Mouse (Mus musculus): ENCODE data around the gene Dck.
"Not testable (repeated sequence)": the region's sequence is repeated elsewhere in the genome, so short reads cannot be mapped to it uniquely, and the experiment has no call there.

The Dck gene

DNA sequence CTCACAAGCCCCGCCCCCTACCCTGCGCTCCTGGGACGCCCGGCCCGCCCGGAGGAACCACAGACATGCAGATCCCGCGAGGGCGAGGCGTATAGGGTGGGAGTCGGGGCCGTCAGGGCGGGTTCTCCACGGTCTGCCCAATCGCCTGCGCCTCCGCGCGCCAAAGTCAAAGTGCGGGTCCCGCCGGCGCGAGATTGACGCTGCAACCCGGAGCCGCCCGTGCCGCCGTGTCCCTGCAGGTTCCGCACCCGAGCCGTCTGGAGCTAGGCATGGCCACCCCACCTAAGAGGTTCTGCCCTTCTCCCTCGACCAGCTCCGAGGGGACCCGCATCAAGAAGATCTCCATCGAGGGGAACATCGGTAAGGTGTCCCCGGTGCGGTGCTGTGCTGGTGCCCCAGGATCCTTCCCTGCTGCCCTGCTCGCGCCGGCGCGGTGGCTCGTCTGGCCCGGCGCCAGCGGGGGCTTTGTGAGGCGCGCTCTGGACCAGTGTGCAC, at the start of gene Dck:
Gene Dck, plus strand, starts transcription at position 10 of the 495 bp plus-strand sequence.
- DNase-seq, result peak; percentile 99

DNA sequence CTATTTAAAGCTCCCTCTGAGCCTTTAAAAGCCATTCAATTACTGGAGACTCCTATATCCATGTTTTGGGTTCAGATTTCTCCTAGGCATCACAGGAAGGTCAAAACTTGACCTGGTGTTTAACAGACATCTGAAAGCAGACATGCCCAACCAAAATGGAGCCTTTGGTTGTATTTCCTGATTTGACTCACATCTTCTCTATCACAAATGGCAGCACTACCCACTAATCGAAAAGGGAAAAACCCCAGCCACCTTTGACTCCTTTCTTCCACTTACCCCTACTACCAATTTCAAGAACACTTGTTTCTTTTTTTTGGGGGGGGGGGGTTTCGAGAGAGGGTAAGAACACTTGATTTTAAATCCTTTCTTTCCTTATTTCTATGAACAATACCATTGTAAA, 47.8 kb upstream of the Dck start:
- no peak for DNase-seq

DNA sequence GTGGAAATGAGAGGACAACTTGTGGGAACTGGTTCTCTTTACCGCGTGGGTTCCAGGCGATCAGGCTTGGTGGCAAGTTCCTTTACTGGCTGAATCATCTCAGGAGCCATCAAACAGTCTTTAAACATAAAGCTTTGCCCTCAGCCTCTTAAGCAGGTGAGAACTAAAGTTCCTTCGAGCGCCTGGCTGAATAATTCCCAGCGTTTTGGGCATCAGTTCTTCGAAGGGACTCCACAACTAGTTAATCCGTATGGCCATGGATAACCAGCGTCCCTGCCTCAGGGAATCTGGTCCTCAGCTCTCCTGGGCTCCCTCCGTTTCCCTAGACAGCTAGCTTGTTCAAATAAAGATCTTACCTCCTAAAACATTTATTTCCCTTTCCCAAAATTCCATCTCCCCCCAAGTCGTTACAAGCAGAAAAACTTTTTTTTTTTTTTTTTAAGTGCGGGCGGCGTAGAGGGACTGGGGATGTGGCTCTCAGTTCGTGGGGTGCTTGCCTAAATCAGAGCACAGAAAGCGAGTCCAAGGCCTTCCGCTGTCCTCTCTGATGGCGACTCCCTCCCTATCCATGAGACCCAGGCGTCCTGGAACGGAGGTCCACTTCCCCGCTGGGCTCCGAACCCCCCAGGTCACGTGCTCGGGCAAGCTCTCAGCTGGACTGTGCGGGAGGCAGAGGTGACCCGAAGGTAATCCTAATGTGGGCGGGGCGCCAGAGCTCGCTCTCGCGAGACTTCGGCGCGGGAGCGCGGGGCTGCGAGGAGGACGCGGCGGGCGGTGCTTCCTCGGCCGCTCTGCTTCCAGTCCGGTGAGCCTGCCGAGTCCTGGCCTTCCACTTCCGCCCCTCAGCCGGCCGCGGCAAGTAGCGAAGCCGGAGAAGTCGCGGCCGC, 44.4 kb upstream of the Dck start, which contains the start of gene Mob1b:
Gene Mob1b, plus strand, starts transcription at position 740 of the 887 bp plus-strand sequence.
- DNase-seq, result peak; percentile 97

DNA sequence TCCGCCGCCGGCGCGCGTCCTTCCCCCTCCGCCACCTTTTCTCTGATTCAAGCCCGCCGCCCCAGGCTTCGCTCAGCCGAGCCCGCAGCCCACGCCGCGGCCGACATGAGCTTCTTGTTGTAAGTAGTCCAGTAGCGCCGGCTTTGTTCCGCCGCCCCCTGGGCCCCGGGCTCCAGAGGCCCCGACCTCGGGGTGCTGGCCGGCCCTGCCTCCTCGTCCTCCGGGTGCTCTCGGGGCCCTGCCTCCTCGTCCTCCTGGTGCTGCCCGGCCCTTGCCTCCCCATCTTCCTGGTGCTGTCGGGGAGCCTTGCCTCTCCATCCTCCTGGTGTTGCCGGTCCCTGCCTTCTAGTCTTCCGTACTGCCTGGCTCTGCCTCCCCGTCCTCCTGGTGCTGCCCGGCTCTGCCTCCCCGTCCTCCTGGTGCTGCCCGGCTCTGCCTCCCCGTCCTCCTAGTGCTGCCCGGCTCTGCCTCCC, 43.8 kb upstream of the Dck start:
- DNase-seq, result no peak

DNA sequence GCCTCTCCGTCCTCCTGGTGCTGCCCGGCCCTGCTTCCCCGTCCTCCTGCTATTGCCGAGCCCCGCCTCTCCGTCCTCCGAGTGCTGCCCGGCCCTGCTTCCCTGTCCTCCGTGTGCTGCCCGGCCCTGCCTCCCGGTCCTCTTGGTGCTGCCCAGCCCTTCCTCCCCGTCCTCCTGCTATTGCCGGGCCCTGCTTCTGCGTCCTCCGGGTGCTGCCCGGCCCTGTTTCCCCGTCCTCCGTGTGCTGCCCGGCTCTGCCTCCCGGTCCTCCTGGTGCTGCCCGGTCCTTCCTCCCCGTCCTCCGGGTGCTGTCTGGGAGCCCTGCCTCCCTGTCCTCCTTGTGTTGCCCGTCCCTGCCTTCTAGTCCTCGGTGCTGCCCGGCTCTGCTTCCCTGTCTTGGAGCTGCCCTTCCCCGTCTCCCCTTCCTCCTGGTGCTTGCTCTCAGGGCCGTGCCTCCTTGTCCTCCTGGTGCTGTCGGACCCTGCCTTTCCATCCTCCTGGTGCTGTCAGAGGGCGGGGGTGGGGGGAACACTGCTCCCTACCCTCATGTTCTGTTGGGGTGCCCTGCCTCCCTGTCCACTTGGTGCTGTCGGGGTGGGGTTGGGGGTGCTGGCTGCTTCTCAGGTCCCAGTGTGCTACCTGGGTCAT, 43.1 kb upstream of the Dck start:
- DNase-seq, result peak; percentile 44

DNA sequence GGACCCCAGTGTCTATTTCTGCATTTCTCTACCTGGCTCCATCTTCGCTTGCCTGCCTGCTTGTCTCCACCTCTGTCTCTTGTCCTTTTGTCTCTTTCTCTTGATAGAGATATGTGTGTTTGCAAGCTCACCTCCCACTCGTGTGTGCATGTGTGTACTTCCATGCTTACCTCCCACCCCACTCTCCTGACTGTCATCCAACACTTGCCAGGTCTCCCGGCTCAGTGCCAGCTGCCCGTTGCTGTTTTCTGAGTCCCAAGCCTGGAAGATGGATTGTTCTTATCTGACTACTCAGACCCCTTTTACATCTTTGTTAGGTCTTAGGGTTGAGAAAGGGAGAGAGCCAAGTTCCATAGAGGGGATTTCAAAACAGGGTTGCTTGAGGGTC, 42.6 kb upstream of the Dck start:
- DNase-seq, result peak; percentile 7

DNA sequence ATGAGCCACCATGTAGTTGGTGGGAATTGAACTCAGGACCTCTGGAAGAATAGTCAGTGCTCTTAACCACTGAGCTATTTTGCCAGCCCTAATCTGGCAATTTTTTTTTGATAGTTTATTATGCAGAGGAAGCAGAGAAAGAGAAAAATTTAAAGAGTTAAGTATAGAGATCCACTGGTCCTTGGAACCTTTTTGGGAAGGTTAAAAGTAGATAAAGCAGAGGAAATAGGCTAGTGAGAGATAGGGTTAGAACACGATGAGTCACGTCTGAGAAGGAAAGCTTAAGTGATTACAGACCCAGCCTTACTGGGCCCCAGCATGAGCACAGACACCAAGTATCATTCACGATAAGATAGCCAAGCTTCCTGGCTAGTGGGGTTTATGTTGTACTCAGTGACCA, 40.8 kb upstream of the Dck start:
- DNase-seq, result no peak

DNA sequence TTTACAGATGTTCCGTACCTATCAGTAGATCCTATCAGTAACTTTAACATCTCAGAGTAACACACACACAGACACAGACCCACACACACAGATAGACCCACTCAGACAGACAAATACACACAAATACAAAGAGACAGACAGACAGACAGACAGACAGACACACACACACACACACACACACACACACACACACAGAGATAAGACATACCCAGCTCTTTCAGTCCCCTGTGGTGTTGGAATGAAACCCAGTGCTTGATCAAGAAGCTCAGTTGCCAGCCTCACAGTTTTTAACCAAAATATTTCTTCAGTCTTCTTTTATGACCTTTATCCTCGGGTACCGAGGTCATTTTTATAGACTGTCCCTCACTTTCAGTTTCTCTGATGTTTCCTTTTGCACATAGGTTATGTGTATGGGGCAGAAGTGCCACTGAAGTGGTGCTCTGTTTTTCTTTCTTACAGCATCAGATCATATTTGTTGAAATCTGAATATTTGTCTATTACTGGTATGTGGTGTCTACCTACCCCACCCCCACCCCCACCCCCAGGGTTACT, 37.1 kb upstream of the Dck start:
- no peak for DNase-seq

DNA sequence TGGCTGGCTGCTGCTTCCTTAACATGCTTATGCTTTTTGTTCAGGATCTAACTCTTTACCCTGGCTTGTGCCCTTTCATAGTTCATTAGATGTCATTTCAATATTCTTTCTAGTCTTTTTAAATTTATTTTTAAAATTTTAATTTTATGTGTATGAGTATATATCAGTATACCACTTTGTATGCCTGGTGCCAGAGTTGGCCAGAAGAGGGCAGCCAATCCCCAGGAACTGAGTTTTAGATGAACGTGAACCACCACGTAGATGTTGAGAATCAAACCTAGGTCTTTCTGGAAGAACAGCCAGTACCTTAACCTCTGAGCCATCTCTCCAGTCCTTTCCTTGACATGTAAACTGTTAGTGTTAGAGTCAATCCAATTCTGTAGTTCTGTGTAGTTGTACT, 30.0 kb upstream of the Dck start:
- DNase-seq, result peak; percentile 17

DNA sequence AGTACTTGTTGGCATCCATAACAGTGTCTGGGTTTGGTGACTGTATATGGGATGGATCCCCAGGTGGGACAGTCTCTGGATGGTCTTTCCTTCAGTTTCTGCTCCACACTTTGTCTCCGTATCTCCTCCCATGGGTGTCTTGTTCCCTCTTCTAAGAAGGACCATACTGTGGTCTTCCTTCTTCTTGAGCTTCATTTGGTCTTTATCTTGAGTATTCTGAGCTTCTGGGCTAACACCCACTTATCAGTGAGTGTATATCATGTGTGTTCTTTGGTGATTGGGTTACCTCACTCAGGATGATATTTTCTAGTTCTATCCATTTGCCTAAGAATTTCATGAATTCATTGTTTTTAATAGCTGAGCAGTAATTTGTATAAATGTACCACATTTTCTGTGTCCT, 23.7 kb upstream of the Dck start:
- DNase-seq, result not testable (repeated sequence)

DNA sequence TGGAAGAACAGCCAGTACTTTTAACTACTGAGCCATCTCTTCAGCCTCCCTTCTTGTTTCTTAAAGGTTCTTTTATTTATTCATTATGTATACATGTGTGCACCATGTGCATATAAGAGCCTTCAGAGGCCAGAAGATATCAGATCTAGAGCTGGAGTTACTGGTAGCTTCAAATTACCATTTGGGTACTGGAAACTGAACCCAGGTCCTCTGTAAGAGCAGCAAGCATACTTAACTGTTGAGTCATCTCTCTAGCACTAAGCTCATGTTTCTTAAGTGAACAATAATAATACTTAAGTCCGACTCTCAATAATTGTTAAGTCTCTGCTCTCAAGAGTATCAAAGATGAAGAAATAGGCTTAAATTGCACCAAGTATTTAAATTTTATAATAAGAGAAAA, 17.0 kb upstream of the Dck start:
- no peak for DNase-seq

DNA sequence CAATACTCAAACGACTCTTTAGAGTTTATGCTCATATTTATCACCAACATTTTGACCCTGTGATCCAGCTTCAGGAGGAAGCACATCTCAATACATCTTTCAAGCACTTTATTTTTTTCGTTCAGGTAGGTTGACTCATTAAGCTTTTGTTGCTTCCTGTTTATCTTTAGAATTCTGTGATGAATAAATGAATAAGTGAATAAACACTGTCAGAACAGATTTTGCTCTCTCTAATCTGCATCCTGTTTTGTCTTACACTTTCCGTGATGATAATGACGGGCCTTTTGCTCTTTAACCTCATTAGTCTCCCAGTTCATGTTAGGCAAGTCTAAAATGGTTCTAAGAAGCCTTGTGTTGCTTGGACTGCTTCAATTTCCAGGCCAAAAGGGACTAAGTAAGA, 11.6 kb upstream of the Dck start:
- no peak for DNase-seq

DNA sequence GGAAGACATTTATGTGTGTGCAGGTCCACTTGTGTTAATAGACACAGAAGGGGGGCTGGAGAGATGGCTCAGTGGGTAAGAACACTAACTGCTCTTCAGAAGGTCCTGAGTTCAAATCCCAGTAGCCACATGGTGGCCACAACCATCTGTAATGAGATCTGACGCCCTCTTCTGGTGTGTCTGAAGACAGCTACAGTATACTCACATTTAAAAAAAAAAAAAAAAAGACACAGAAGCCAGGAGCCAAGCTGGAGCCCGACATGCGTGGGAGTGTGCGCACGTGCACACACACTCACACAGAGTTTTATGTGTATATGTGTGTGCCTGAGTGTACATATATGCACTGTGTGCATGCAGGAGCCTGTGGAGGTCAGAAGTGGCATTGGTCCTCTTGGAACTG, 2.2 kb upstream of the Dck start:
- DNase-seq, result no peak

DNA sequence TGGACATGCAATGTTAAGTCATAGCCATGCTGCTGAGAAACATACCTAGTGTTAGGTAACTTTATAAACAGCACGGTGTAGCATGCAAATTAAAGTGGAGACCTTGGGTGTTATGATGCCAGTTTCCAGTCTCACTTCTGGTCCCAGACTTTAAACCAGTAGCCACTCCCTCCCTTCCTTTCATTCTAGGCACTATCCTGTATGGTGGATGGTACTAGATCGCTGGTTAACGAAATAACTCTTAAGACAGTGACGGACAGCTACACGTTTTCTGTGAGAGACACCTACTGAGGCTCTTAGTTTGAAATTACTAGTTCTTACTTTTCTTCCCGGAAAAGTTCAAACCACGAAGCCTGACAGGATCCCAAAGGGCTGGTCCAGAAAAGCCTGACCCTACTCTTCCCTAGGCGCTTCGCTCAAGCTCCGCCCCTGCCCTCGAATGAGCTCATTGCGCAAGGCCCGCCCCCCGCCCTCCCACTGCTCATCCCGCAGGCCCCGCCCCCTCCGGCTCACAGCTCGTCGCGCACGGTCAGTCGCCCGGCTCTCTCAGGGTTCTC, 288 bp upstream of the Dck start:
- no peak for DNase-seq

DNA sequence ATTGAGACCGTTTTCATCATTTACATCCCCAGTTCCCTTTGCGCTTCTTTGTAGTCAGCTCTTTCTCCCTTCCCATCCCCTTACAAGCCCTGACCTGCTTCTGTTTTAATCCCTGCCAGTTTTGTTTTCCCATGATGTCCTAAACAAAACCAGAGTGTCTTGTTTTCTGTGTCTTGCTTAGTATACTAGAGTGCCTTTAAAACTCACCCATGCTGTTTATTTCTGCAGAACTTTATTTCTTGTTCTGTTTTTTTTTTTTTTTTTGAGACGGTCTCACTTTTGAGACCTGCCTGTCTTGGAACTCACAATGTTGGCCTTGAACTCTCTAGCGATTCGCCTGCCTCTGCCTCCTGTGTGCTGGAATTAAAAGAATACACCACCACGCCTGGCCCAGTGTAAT, 791 bp downstream of the Dck start:
- DNase-seq, result no peak

DNA sequence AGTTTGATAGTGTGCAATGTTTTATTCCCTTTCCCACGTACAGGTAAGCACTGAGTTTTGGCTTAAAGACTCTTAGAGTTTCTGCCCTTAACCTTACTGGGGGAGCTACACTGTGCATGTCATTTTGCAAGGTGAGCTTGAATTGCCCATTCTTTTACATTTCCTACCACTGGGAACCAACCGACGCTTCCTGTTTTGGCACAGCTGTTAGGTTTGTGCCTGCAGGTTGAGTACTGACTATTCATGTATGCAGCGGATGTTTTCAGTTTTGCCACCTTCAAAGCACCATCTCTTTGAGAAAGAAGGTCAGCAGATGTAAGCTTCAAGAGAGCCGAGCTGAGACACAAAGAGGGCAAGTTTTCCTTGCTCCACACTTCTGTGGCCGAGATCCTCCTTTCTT, 1.3 kb downstream of the Dck start:
- no peak for DNase-seq

DNA sequence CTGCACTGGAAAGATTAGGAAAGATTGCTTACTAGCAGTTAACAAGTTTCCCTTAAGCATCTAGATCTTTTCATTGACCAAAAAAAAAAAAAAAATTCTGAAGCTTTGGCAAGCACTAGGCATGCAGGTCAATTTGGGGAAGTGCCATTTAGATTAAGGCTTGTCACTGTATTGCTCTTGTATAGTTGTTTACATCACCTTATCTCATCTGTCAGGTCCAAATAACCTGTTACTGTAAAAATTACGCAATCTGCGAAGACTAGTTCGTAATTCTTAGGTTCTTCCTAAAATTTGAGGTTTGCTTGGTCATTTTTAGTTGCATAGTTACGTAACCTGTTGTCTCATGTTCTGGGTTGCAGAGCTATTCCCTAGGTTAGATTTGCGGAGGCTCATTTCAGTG, 2.1 kb downstream of the Dck start:
- no peak for DNase-seq

DNA sequence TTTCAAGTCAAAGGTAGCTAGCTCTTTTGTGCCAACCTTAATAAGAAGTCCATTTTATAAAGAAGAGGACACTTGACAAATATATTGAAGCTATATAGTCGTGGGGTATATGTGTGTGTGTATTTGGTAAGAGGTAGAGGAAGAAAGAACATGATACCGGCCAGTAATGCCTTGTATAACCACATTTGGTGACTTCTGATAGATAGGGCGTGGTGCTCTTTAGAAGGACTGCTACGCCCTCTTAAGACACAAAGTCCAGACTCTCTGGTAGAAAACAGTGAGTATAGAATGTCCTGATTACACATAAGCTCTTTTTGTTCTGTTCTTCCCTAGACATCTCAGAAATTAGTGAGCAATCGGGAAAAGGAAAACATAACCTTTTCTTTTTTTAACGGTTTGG, 3.4 kb downstream of the Dck start:
- DNase-seq, result no peak

DNA sequence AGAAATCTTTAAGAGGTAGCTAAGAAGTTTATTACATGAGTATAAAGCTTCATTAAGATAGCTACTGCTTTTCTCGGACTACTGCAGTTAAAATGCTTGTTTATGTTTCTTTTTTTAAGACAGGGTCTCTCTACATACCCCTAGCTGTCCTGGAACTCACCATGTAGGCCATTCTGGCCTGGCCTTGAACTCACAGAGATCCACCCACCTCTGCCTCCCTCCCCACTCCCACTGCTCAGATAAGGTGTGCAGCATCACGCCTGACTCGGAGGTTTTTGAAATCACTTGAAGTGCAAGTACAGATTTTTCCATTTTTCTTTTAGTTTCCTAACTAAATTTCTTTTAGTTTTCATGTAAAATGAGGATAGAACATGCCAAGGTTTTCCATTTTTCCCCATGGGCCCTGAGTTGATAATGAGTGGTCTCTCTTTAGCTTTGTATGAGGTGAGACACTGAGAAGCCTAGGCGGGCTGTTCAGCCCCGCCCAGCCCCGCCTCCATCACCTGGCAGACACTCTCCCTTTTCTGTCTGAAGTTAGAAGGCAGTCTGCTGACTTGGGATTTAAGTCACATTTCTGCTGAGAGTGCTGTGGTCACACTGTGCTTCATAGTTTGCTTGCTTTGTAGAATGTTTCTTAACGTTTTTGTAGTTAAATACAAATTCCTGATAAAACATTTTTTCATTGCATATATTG, 17.4 kb downstream of the Dck start:
- DNase-seq, result no peak

DNA sequence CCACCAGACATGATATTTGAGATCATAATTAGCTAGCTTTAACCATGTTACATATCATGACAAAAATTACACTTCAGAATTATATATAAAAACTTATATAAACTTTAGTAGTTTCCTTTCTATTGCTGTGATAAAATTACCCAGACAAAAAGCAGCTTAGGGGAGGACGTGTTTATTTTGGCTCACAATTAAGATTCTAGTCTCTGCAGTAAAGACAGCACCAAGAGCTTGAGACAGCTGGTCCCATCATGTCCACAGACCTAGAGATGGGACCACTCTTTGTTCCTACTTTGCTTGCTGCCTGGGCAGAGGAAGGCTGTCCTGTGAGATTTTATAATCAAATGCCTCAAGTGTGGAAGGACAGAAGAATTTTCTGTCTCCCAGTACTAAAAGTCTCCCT, 20.3 kb downstream of the Dck start:
- DNase-seq, result no peak

DNA sequence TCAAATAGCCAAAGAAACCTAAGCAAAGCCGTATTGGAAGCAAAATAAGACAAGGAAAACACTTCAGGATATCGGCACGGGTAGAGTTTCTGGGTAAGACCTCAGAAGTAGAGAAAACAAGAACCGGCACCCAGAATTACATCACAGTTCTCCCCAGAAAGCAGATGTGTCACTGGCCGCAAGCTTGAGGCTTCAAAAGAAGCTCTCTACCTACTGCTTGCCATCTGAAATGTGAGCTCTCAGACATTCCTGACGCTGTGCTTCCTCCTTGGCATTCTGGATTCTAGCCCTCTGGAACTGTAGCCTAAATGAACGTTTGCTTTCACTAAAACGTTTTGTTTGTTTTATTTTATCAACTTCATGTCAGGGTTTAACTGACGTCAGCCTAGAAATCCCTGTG, 25.9 kb downstream of the Dck start:
- no peak for DNase-seq

DNA sequence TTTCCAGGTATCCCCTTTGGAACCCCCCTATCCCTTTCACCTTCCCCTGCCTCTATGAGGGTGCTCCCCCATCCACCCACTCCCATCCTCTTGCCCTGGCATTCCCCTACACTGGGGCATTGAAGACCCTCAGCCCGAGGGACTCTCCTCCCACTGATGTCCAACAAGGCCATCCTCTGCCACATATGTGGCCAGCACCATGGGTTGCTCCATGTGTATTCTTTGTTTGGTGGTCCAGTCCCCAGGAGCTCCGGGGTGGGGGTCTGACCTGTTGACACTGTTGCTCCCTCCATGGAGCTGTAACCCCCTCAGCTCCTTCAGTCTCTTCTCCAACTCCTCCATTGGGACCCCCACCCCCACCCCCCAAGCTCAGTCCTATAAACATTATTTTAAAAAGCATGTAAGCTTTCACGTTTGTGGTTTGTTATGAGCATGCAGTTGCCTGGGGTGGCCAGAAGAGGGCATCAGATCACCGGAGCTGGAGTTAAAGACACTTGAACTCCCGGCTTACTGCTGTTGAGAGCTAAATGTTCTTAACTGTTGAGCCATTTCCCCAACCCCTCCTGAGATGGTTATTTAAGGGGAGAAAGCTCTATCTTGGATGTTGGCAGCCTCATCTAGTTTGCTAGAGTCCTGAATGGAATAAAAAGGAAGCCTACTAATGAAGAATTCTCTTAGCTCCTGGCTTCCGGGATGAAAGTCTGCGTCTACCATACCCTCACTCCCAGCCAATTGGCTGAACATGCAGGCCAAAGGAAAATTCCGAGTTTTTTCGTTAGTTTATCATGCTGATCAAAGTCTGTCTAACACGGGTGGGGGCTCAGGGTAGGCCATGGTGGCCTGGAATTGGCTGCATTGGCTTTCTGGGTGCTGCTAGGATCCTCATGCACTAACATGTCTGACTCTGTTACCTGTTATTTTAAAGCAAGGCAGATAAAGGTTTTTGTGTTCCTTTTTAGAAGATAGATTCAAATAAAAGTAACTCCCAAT, 26.8 kb downstream of the Dck start:
- peak; percentile 67 for DNase-seq

All from retina, postnatal 1 day (tissue).